Mouse (Mus musculus) forebrain, embryonic 14.5 days (tissue): ENCODE measurements around the gene Trove2. TPM values are rescaled to one million over a fixed set of nuclear protein-coding genes. Genes with fewer than 3 reads are reported as not detected.

Source experiments
- ATAC-seq: fragments of 200-750 bp; cut with Nextera tagmentation; 2 replicates; pipeline ENCODE4 v1.8.0; 2017; ENCODE audit warnings: mild to moderate bottlenecking, moderate library complexity
- DNase-seq: peaks from one replicate; pipeline ENCODE4 v3.0.0-alpha.2; 2015; ENCODE audit warnings: low spot score
- H3K27ac ChIP-seq: fragments of 300-500 bp; sonication (generic); 2 replicates; pipeline ENCODE4 v1.5.1; 2014; ENCODE audit warnings: low read depth, mild to moderate bottlenecking, control low read depth, low read length, moderate library complexity
- H3K27me3 ChIP-seq: fragments of 300-500 bp; sonication (generic); replicated peaks from 2 replicates; pipeline ENCODE4 v1.6.1; 2014; ENCODE audit warnings: low read length, control low read depth, mixed read lengths; ENCODE audit not compliant: control insufficient read depth, insufficient read depth
- H3K36me3 ChIP-seq: fragments of 300-500 bp; sonication (generic); 2 replicates; pipeline ENCODE4 v1.6.1; 2014; ENCODE audit warnings: low read length, control low read depth; ENCODE audit not compliant: control insufficient read depth, insufficient read depth
- H3K4me1 ChIP-seq: fragments of 300-500 bp; sonication (generic); 2 replicates; pipeline ENCODE4 v1.6.1; 2014; ENCODE audit warnings: antibody characterized with exemption, low read length, control low read depth; ENCODE audit not compliant: control insufficient read depth, insufficient read depth
- H3K4me2 ChIP-seq: fragments of 300-500 bp; sonication (generic); 2 replicates; pipeline ENCODE4 v1.6.1; 2014; ENCODE audit warnings: mild to moderate bottlenecking, control low read depth, low read length
- H3K4me3 ChIP-seq: fragments of 300-500 bp; sonication (generic); 2 replicates; pipeline ENCODE4 v1.5.1; 2014; ENCODE audit warnings: low read depth, low read length, control low read depth
- H3K9ac ChIP-seq: fragments of 300-500 bp; sonication (generic); 2 replicates; pipeline ENCODE4 v1.6.1; 2014; ENCODE audit warnings: mild to moderate bottlenecking, low read length, control low read depth, moderate library complexity
- H3K9me3 ChIP-seq: fragments of 300-500 bp; sonication (generic); replicated peaks from 2 replicates; pipeline ENCODE4 v1.6.1; 2016; ENCODE audit warnings: low read length, control low read depth, mixed read lengths; ENCODE audit not compliant: control insufficient read depth
- WGBS: fragments of 180-500 bp; shearing (Covaris S2); extraction: QIAGEN DNeasy Blood & Tissue Kit; methylation state at CpG from one replicate; pipeline ENCODE4 v1.1.7; 2014; 5-methylcytosine and 5-hydroxymethylcytosine counted together
- polyA plus RNA-seq: library from polyadenylated mRNA; unstranded; fragments of >200 nt; fragmentation: Nextera tagmentation; extraction: Ambion mirVana; gene quantifications from 2 replicates; pipeline ENCODE4 v1.2.1, GENCODE M21; 2014

Trove2 gene
- polyA plus RNA-seq, 1 experiment from 2014 or later, result 38.0 TPM

GRCm38 (mm10) chr1:143777558-143778218 lies 820 bp upstream of the Trove2 start:
- Histone ChIP-seq H3K4me2 (peak overlapping the region; percentile 89), H3K4me3 (peak overlapping the region; percentile 74), H3K9me3 (no peaks in the 10 kb centered on the region), H3K27me3 (no peaks in the 10 kb centered on the region), H3K4me1 (peaks cover 21% of the 10 kb centered on the region), H3K27ac (peak overlapping the region; percentile 63), H3K36me3 (0 out of 2 replicates have a peak, but pooled peaks cover 3% of the 10 kb centered on the region), H3K9ac (peak overlapping the region; percentile 88)
- WGBS, result 1% methylated on average over 38 of the region's 39 CpGs
- peak; percentile 49; the same call in 1 of the 2 replicates for ATAC-seq
- no peak for DNase-seq

- DNase-seq (no peak), ATAC-seq (no peak)
- Histone ChIP-seq H3K9me3 (no peaks in the 10 kb centered on the region), H3K4me1 (peaks cover 19% of the 10 kb centered on the region), H3K4me2 (no peak overlapping the region), H3K36me3 (peaks cover 13% of the 10 kb centered on the region), H3K27me3 (no peaks in the 10 kb centered on the region), H3K9ac (no peak overlapping the region), H3K27ac (no peak overlapping the region), H3K4me3 (no peak overlapping the region)
- 86% methylated on average over 6 of the region's 6 CpGs for WGBS
Observed at GRCm38 (mm10) chr1:143773909-143774308, 3.0 kb downstream of the Trove2 start.

- Histone ChIP-seq H3K36me3 (peaks cover 18% of the 10 kb centered on the region), H3K4me2 (no peak overlapping the region), H3K27me3 (no peaks in the 10 kb centered on the region), H3K4me1 (peaks cover 14% of the 10 kb centered on the region), H3K9me3 (no peaks in the 10 kb centered on the region), H3K27ac (no peak overlapping the region), H3K9ac (no peak overlapping the region), H3K4me3 (no peak overlapping the region)
- DNase-seq, result no peak
- ATAC-seq, result no peak
- 56% methylated on average over 7 of the region's 7 CpGs for WGBS
Observed at GRCm38 (mm10) chr1:143773082-143773481, 3.8 kb downstream of the Trove2 start.

GRCm38 (mm10) chr1:143770444-143771109 lies 6.3 kb downstream of the Trove2 start:
- DNase-seq (no peak), ATAC-seq (no peak; the same call in 1 of the 2 replicates)
- Histone ChIP-seq H3K27ac (no peak overlapping the region), H3K36me3 (peaks cover 33% of the 10 kb centered on the region), H3K27me3 (no peaks in the 10 kb centered on the region), H3K4me3 (no peak overlapping the region), H3K4me1 (peaks cover 7% of the 10 kb centered on the region), H3K9me3 (no peaks in the 10 kb centered on the region), H3K9ac (no peak overlapping the region), H3K4me2 (no peak overlapping the region)
- 46% methylated on average over 20 of the region's 20 CpGs for WGBS

- Histone ChIP-seq H3K36me3 (peaks cover 62% of the 10 kb centered on the region), H3K9ac (no peak overlapping the region), H3K27me3 (no peaks in the 10 kb centered on the region), H3K4me3 (no peak overlapping the region), H3K4me2 (no peak overlapping the region), H3K9me3 (no peaks in the 10 kb centered on the region), H3K4me1 (no peaks in the 10 kb centered on the region), H3K27ac (no peak overlapping the region)
- DNase-seq (no peak), ATAC-seq (no peak)
- WGBS, result 96% methylated on average over 6 of the region's 6 CpGs
Observed at GRCm38 (mm10) chr1:143766238-143766637, 10.6 kb downstream of the Trove2 start.

- H3K36me3 ChIP-seq, result peaks cover 67% of the 10 kb centered on the region
- 89% methylated on average over 4 of the region's 4 CpGs for WGBS
- H3K9ac ChIP-seq, result no peak overlapping the region
- no peaks in the 10 kb centered on the region for H3K9me3 ChIP-seq
- H3K4me3 ChIP-seq, result no peak overlapping the region
- H3K4me1 ChIP-seq, result no peaks in the 10 kb centered on the region
- ATAC-seq (no peak), DNase-seq (no peak)
- H3K4me2 ChIP-seq, result no peak overlapping the region
- no peak overlapping the region for H3K27ac ChIP-seq
- no peaks in the 10 kb centered on the region for H3K27me3 ChIP-seq
Observed at GRCm38 (mm10) chr1:143765801-143766200, 11.1 kb downstream of the Trove2 start.

GRCm38 (mm10) chr1:143764443-143764842 lies 12.4 kb downstream of the Trove2 start:
- Histone ChIP-seq H3K9me3 (no peaks in the 10 kb centered on the region), H3K27me3 (no peaks in the 10 kb centered on the region), H3K4me1 (no peaks in the 10 kb centered on the region), H3K27ac (no peak overlapping the region), H3K4me2 (no peak overlapping the region), H3K4me3 (no peak overlapping the region), H3K9ac (no peak overlapping the region), H3K36me3 (peaks cover 67% of the 10 kb centered on the region)
- WGBS, result 79% methylated on average over 1 of the region's 1 CpGs
- ATAC-seq, result no peak
- DNase-seq, result peak; percentile 32

- no peak overlapping the region for H3K4me2 ChIP-seq
- no peak overlapping the region for H3K4me3 ChIP-seq
- no peaks in the 10 kb centered on the region for H3K9me3 ChIP-seq
- H3K36me3 ChIP-seq, result peaks cover 84% of the 10 kb centered on the region
- WGBS, result 95% methylated on average over 8 of the region's 8 CpGs
- ATAC-seq (no peak), DNase-seq (no peak)
- H3K27ac ChIP-seq, result no peak overlapping the region
- no peaks in the 10 kb centered on the region for H3K27me3 ChIP-seq
- no peaks in the 10 kb centered on the region for H3K4me1 ChIP-seq
- H3K9ac ChIP-seq, result no peak overlapping the region
Observed at GRCm38 (mm10) chr1:143762159-143762558, 14.7 kb downstream of the Trove2 start.

- Histone ChIP-seq H3K9ac (no peak overlapping the region), H3K27ac (no peak overlapping the region), H3K4me2 (no peak overlapping the region), H3K4me3 (no peak overlapping the region), H3K27me3 (no peaks in the 10 kb centered on the region), H3K9me3 (no peaks in the 10 kb centered on the region), H3K36me3 (peaks cover 51% of the 10 kb centered on the region), H3K4me1 (peaks cover under 1% of the 10 kb centered on the region)
- WGBS, result 86% methylated on average over 10 of the region's 10 CpGs
- DNase-seq (no peak), ATAC-seq (no peak)
Observed at GRCm38 (mm10) chr1:143745871-143746270, 31.0 kb downstream of the Trove2 start.
